Mouse (Mus musculus) ES-CJ7 (cell line): ENCODE results near the gene Gm17019.
A peak's percentile ranks its signal among the peaks of the same experiment; 100 is the strongest.
"Not testable (repeated sequence)": the region's sequence is repeated elsewhere in the genome, so short reads cannot be mapped to it uniquely, and the experiment has no call there.

Experiments
- DNase-seq: peaks from one replicate; pipeline ENCODE4 v3.0.0; 2011; ENCODE audit warnings: low read depth, low spot score

Gm17019 gene

DNA sequence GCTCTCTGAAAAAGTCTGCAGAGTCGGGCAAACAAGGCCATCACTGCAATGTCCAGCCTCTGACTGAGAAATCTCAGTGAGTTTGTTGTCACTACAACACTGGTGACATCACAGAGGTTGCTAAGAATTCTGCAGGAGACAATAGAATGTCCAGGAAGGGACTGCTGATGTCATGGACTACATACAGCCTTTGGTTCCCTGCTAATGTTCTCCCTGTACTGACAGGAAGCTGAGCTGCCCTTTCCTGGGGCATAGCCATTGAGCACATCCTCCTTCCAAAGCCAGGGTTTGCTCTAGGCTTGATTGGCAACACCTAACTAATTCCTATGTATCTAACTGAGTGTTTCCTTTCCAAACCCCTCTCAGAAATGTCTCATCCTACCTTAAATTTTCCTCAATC is at the start of gene Gm17019:
TSS of gene Gm17019 (minus strand) at position 101 of the 400 bp plus-strand sequence.
- not testable (repeated sequence) for DNase-seq

- not testable (repeated sequence) for DNase-seq
Measured at GRCm38 (mm10) chr5:15062385-15062715, 29.6 kb upstream of the Gm17019 start.

- not testable (repeated sequence) for DNase-seq
Measured at GRCm38 (mm10) chr5:15061638-15062384, 29.0 kb upstream of the Gm17019 start.

- DNase-seq, result not testable (repeated sequence)
Measured at GRCm38 (mm10) chr5:15054151-15055025, 21.6 kb upstream of the Gm17019 start.

GRCm38 (mm10) chr5:15053606-15053962 is 20.8 kb upstream of the Gm17019 start:
- not testable (repeated sequence) for DNase-seq

DNA sequence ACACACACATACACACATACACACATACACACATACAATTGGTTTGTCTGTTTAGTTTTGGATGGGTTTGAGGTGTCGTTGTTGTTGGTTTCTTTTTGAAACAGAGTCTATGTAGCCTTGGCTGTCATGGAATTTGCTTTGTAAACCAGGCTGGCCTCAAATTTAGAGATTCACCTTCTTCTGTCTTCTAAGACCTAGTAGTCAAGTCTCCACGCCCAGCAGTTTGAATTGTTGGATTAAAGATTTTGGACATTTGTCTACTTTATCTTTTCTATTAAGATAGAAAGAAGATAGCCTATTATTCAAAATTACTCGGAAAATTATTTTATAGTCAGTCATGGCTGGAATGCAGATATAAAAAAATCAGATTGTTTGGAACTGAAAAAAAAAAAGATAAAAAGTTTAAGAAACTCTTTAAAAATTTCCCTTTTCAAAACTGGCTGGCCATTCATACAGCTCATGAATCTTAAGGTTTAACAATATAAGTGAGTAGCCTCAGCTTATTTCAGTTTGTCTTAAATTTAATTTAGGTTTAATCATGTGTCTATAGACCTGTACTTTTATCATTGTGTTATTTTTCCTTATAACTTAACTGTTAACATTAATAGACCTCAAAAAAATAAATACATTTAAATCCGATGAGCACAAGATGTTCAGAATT is 20.3 kb upstream of the Gm17019 start:
- DNase-seq, result not testable (repeated sequence)

GRCm38 (mm10) chr5:15050807-15051206 is 18.0 kb upstream of the Gm17019 start:
- not testable (repeated sequence) for DNase-seq

- not testable (repeated sequence) for DNase-seq
Measured at GRCm38 (mm10) chr5:15044830-15045767, 12.3 kb upstream of the Gm17019 start.

GRCm38 (mm10) chr5:15040784-15041183 is 8.0 kb upstream of the Gm17019 start:
- not testable (repeated sequence) for DNase-seq

DNA sequence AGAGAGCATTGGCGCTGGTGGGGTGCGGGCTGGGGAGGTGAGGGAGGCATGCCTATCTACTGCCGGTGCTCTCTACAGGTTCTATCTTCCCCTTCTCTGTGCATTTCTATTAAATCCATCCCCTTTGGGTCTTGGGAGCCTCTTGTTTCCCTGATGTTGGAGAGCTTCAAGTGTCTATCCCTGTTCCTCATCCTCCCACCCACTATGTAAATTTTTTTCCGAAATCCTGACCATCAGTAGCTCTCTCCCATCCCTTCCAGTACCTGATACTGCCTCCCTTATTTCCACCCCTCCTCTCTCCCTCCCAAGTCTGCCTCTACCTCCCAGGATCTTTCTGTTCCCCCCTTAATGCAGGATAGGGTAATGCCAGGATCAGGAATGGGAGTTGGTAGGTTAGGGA is 7.2 kb upstream of the Gm17019 start:
- not testable (repeated sequence) for DNase-seq

GRCm38 (mm10) chr5:15024316-15024715 is 8.5 kb downstream of the Gm17019 start:
- DNase-seq, result peak; percentile 3

DNA sequence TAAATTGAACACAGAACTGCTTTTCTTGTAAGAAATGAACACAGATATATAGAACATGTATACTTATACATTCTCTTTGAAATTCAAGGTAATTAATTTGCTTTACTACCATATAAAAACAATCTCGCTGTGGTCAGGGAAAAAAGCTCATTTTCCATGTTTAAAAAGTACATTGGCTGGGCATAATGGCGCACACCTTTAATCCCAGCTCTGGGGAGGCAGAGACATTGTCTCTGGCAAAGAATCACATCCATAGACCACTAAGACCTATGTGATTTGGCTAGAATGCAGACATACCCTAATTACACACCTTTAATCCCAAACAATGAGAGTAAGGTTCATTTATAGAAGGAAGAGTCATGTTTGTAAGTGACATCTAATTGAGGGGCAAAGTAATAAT is 12.7 kb downstream of the Gm17019 start:
- DNase-seq, result not testable (repeated sequence)

DNA sequence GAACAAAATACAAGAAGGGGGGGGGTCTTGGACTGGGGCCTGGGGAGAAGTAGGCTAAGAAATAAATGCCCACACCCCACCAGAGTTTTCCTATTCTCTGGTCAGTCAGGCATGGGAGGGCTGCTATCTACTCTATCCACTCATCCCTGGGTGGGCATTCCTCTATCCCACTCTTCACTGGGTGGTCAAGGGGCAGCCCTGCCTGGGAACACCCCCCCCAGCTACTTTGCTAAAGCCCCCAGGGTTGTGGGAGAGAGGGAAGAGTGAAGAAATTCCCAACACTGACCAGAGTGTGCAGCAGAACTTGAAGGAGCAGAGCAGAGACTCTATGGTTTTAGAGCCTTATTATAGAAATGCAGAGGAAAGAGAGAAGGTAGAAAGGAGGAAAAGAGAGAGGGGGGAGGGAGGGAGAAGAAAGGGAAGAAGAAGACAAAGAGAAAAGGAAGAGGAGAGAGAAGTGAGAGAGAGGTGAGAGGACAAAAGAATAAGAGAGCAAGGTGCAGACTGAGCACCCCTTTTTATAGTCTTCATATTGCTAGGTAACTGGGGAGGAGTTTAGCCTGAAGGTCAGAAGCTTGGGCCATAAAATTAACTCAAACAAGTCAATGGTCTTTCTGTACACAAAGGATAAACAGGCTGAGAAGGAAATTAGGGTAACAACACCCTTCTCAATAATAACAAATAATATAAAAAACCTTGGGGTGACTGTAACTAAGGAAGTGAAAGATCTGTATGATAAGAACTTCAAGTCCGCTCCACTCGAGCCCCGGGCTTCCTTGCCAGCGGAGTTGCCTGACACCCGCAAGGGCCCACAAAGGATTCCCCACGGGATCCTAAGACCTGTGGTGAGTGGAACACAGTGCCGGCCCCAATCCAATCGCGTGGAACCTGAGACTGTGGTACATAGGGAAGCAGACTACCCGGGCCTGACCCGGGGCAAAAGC is 21.9 kb downstream of the Gm17019 start:
- not testable (repeated sequence) for DNase-seq

DNA sequence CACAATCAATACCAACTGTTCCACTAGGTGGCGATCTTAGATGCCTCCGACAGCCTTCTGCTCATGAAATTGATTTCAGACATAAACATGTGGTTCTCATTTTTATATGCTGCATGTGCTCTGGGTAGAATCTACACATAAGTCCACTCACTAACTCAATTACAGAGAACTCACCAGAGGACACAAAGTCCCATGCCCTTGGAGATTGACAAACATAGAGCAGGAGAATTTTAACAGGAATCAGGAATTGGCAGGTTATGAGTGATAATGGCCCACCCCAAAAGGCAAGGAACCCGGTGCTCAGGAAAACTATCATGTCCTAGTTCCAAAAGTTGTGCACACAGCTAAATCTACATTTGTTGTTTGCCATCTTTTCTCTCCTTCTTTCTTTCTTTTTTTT is 25.9 kb downstream of the Gm17019 start:
- DNase-seq, result peak; percentile 2

DNA sequence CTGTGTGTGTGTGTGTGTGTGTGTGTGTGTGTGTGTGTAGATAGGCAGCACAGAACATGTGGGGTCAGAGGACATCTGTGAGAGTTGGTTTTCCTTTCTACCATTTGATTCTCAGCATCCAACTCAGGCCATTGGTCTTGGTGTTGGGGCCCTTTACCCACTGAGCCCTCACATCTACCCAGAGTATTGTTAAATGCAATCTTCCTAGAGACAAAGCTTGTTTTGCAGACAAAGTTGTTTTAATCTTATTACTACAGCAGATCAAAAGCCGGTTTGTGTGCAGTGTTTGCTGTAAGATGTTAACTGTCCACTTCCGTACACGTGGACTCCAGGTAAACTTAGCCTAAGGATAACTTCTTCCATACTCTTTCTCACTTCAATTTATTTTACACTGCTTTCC is 26.5 kb downstream of the Gm17019 start:
- not testable (repeated sequence) for DNase-seq

DNA sequence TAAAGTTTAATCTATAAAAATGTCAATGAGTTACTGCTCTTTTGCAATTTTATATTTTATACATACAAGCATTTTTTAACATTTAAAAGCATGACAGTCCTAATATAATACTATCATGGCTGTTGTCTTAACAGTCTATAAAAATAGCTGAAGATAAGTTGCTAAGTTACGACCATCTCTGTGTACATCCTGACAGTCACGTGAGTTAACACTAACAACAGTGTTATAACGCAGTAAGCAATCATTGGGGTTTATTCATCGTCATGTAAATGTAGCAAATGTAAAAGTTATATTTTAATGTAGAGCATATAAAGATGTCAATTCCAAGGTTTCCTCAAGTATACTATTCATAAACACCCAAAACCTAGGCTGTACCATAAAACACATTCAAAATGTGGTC is 27.2 kb downstream of the Gm17019 start:
- not testable (repeated sequence) for DNase-seq

GRCm38 (mm10) chr5:15004569-15005562 is 27.9 kb downstream of the Gm17019 start:
- not testable (repeated sequence) for DNase-seq

- DNase-seq, result not testable (repeated sequence)
Measured at GRCm38 (mm10) chr5:14998077-14998476, 34.7 kb downstream of the Gm17019 start.

DNA sequence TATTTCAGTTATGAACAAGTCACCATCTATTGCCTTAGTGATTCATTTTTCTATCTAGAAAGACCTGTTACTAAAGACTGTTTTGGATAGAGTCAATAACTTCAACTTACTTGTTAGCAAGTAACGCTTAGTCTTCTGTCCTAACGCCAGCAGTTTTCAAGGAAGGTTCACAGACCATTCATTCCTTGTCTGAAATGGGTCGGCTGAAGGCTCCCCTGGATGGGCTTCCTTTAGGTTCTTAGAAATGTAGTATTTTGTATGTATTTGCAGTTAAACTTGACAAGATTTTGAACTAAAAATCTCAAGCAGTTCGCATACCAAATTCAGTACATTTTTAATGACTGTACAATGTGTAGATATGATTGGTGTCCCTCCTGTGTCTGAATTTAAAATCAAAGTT is 35.2 kb downstream of the Gm17019 start:
- DNase-seq, result not testable (repeated sequence)
